ENCODE assay signal across 13 mouse cellular contexts in the genomic region with DNA sequence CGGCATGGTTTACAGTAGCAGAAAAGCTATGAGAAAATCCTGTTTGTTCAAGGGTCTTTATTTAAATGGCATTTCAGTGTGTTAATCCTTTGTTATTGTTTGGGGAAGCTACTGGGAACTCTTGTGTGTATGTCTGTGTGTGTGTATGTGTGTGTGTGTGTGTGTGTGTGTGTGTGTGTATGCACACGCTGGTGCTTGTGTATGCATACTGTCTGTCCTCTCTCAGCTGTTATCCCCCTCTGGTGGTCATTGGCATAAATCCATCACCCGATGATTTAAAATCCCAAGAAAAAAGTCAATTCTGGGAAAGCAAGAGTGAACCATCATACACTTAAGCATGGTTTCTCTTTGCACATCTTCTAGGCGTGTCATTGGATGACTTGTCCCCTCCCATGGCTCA.
DNase-seq lines count a peak whose midpoint lies in the region; ATAC-seq lines count a peak whose summit lies in the region.
"Had no signal": no experiment of that assay in that cellular context is flagged by ENCODE, and none has a peak within 500 bp of the region (broad histone marks: within the 10 kb centered on the region; RNA-seq: fewer than 3 reads in every experiment).

No protein-coding gene starts in this region.

- H3K9me3 ChIP-seq in forebrain, embryonic 14.5 days (replicated peaks; ENCODE audit: control insufficient read depth, low read length) = no peaks in the 10 kb centered on the region
- no peaks in the 10 kb centered on the region for H3K9me3 ChIP-seq in forebrain, embryonic 10.5 days
- H3K9me3 ChIP-seq in liver, embryonic 13.5 days (replicated peaks) = no peaks in the 10 kb centered on the region
- H3K9me3 ChIP-seq in liver, embryonic 11.5 days (ENCODE audit: control insufficient read depth, low read length) = no peaks in the 10 kb centered on the region
- no peaks in the 10 kb centered on the region for H3K9me3 ChIP-seq in embryonic facial prominence, embryonic 10.5 days
- H3K9me3 ChIP-seq: embryonic facial prominence, embryonic 12.5 days; intestine, embryonic 15.5 days had no signal

- no peaks in the 10 kb centered on the region for H3K36me3 ChIP-seq in forebrain, embryonic 14.5 days (ENCODE audit: control insufficient read depth, insufficient read depth, low read length)
- H3K36me3 ChIP-seq in forebrain, embryonic 10.5 days (replicated peaks) = no peaks in the 10 kb centered on the region
- H3K36me3 ChIP-seq in liver, embryonic 13.5 days = no peaks in the 10 kb centered on the region
- no peaks in the 10 kb centered on the region for H3K36me3 ChIP-seq in liver, embryonic 11.5 days (ENCODE audit: control insufficient read depth, insufficient read depth, low read length)
- no peaks in the 10 kb centered on the region for H3K36me3 ChIP-seq in embryonic facial prominence, embryonic 10.5 days (replicated peaks)
- H3K36me3 ChIP-seq: embryonic facial prominence, embryonic 12.5 days; intestine, embryonic 15.5 days had no signal

- peak; percentile 48 for DNase-seq in forebrain, embryonic 14.5 days (ENCODE audit: low spot score)
- no peak for DNase-seq in forebrain, embryonic 10.5 days (ENCODE audit: extremely low spot score, low spot score)
- DNase-seq in liver, embryonic 13.5 days = no peak
- no peak for DNase-seq in liver, embryonic 11.5 days (ENCODE audit: low spot score)
- DNase-seq in embryonic facial prominence, embryonic 10.5 days (ENCODE audit: low spot score) = peak; percentile 11
- DNase-seq in retina, embryonic 14.5 days (ENCODE audit: low spot score) = peak; percentile 71
- DNase-seq in kidney, postnatal 14 days = no peak
- no peak for DNase-seq in right cerebral cortex, adult 18-20 months
- DNase-seq: B cell, adult 2 months; cerebellum, adult 11-12 months; thymus, postnatal 14 days had no signal

- H3K4me3 ChIP-seq in forebrain, embryonic 14.5 days (ENCODE audit: low read depth, low read length) = no peak overlapping the region
- H3K4me3 ChIP-seq in forebrain, embryonic 10.5 days = no peak overlapping the region
- no peak overlapping the region for H3K4me3 ChIP-seq in liver, embryonic 13.5 days (replicated peaks)
- H3K4me3 ChIP-seq in liver, embryonic 11.5 days (ENCODE audit: low read depth, low read length) = no peak overlapping the region
- H3K4me3 ChIP-seq in embryonic facial prominence, embryonic 10.5 days = no peak overlapping the region
- H3K4me3 ChIP-seq: embryonic facial prominence, embryonic 12.5 days; intestine, embryonic 15.5 days had no signal

- no peak overlapping the region for H3K4me2 ChIP-seq in forebrain, embryonic 14.5 days (ENCODE audit: low read length)
- H3K4me2 ChIP-seq in liver, embryonic 13.5 days = no peak overlapping the region
- no peak overlapping the region for H3K4me2 ChIP-seq in liver, embryonic 11.5 days
- H3K4me2 ChIP-seq: embryonic facial prominence, embryonic 12.5 days; intestine, embryonic 15.5 days had no signal

- no peak overlapping the region for H3K27ac ChIP-seq in forebrain, embryonic 14.5 days (ENCODE audit: low read depth, low read length)
- no peak overlapping the region for H3K27ac ChIP-seq in forebrain, embryonic 10.5 days
- peak overlapping the region; percentile 99; the same call in 1 of the 2 replicates for H3K27ac ChIP-seq in liver, embryonic 13.5 days
- no peak overlapping the region for H3K27ac ChIP-seq in liver, embryonic 11.5 days (ENCODE audit: low read depth, low read length)
- H3K27ac ChIP-seq in embryonic facial prominence, embryonic 10.5 days (replicated peaks) = no peak overlapping the region
- H3K27ac ChIP-seq: embryonic facial prominence, embryonic 12.5 days; intestine, embryonic 15.5 days had no signal

- 37% methylated on average over 4 of the region's 4 CpGs for WGBS in forebrain, embryonic 14.5 days
- WGBS in forebrain, embryonic 10.5 days = 58% methylated on average over 4 of the region's 4 CpGs
- 55% methylated on average over 4 of the region's 4 CpGs for WGBS in liver, embryonic 13.5 days (ENCODE audit: insufficient replicate concordance)
- 59% methylated on average over 4 of the region's 4 CpGs for WGBS in liver, embryonic 11.5 days
- 50% methylated on average over 4 of the region's 4 CpGs for WGBS in embryonic facial prominence, embryonic 10.5 days

- H3K4me1 ChIP-seq in forebrain, embryonic 14.5 days (ENCODE audit: control insufficient read depth, insufficient read depth, low read length) = peaks cover 15% of the 10 kb centered on the region; the same call in 1 of the 2 replicates
- peaks cover 30% of the 10 kb centered on the region for H3K4me1 ChIP-seq in forebrain, embryonic 10.5 days
- H3K4me1 ChIP-seq in liver, embryonic 13.5 days (replicated peaks) = peaks cover 59% of the 10 kb centered on the region
- peaks cover 25% of the 10 kb centered on the region for H3K4me1 ChIP-seq in liver, embryonic 11.5 days (replicated peaks; ENCODE audit: control insufficient read depth, insufficient read depth, low read length)
- peaks cover 21% of the 10 kb centered on the region for H3K4me1 ChIP-seq in embryonic facial prominence, embryonic 10.5 days

- H3K27me3 ChIP-seq in forebrain, embryonic 14.5 days (replicated peaks; ENCODE audit: control insufficient read depth, insufficient read depth, low read length) = no peaks in the 10 kb centered on the region
- no peaks in the 10 kb centered on the region for H3K27me3 ChIP-seq in forebrain, embryonic 10.5 days (ENCODE audit: poor library complexity, severe bottlenecking)
- H3K27me3 ChIP-seq in liver, embryonic 13.5 days = no peaks in the 10 kb centered on the region
- H3K27me3 ChIP-seq in liver, embryonic 11.5 days (replicated peaks; ENCODE audit: control insufficient read depth, insufficient read depth, low read length) = no peaks in the 10 kb centered on the region
- H3K27me3 ChIP-seq in embryonic facial prominence, embryonic 10.5 days (replicated peaks; ENCODE audit: low read depth, poor library complexity, severe bottlenecking) = no peaks in the 10 kb centered on the region
- H3K27me3 ChIP-seq: embryonic facial prominence, embryonic 12.5 days; intestine, embryonic 15.5 days had no signal

- no peak overlapping the region for H3K9ac ChIP-seq in forebrain, embryonic 14.5 days (ENCODE audit: low read length)
- no peak overlapping the region for H3K9ac ChIP-seq in liver, embryonic 13.5 days
- H3K9ac ChIP-seq in liver, embryonic 11.5 days (ENCODE audit: low read depth, low read length) = no peak overlapping the region
- H3K9ac ChIP-seq: embryonic facial prominence, embryonic 12.5 days; intestine, embryonic 15.5 days had no signal

- peak; percentile 55; the same call in 1 of the 2 replicates for ATAC-seq in forebrain, embryonic 14.5 days
- no peak for ATAC-seq in liver, embryonic 13.5 days (ENCODE audit: low read depth)
- ATAC-seq in liver, embryonic 11.5 days (replicated peaks; ENCODE audit: low FRiP score) = no peak
- ATAC-seq: intestine, embryonic 15.5 days had no signal

Comparison
In these comparisons a context has a peak if more than half of its experiments do, and no peak if none do; other contexts are left out.
1. DNase-seq: peak in forebrain, embryonic 14.5 days (single experiment), embryonic facial prominence, embryonic 10.5 days (single experiment) and retina, embryonic 14.5 days (single experiment); none in forebrain, embryonic 10.5 days (single experiment), liver, embryonic 13.5 days (single experiment), liver, embryonic 11.5 days (single experiment), kidney, postnatal 14 days (single experiment) and right cerebral cortex, adult 18-20 months (single experiment).